Mouse (Mus musculus) hindbrain, embryonic 11.5 days (tissue): Measurements from ENCODE around the gene Cmtm3. TPM values are rescaled to one million over a fixed set of nuclear protein-coding genes. Genes with fewer than 3 reads are reported as not detected.
"Not testable (repeated sequence)": the region's sequence is repeated elsewhere in the genome, so short reads cannot be mapped to it uniquely, and the experiment has no call there.

Source experiments
- ATAC-seq: fragments of 200-750 bp; cut with Nextera tagmentation; 2 replicates; pipeline ENCODE4 v1.8.0; 2017; ENCODE audit warnings: mild to moderate bottlenecking, moderate TSS enrichment, moderate library complexity; ENCODE audit not compliant: low FRiP score
- DNase-seq: peaks from one replicate; pipeline ENCODE4 v3.0.0-alpha.2; 2015; ENCODE audit warnings: low spot score
- H3K27ac ChIP-seq: fragments of 300-500 bp; sonication (generic); 2 replicates; pipeline ENCODE4 v1.5.1; 2014; ENCODE audit warnings: mild to moderate bottlenecking, low read depth, low read length
- H3K27me3 ChIP-seq: fragments of 300-500 bp; sonication (generic); 2 replicates; pipeline ENCODE4 v1.6.1; 2014; ENCODE audit warnings: mild to moderate bottlenecking, low read length, moderate library complexity, mixed read lengths; ENCODE audit not compliant: control insufficient read depth, insufficient read depth
- H3K36me3 ChIP-seq: fragments of 300-500 bp; sonication (generic); 2 replicates; pipeline ENCODE4 v1.6.1; 2014; ENCODE audit warnings: mild to moderate bottlenecking, low read length, moderate library complexity, mixed read lengths; ENCODE audit not compliant: control insufficient read depth, insufficient read depth
- H3K4me1 ChIP-seq: fragments of 300-500 bp; sonication (generic); replicated peaks from 2 replicates; pipeline ENCODE4 v1.6.1; 2014; ENCODE audit warnings: low read length, mixed read lengths; ENCODE audit not compliant: control insufficient read depth, insufficient read depth
- H3K4me2 ChIP-seq: fragments of 300-500 bp; sonication (generic); replicated peaks from 2 replicates; pipeline ENCODE4 v1.6.1; 2014; ENCODE audit warnings: mild to moderate bottlenecking, low read depth, low read length
- H3K4me3 ChIP-seq: fragments of 300-500 bp; sonication (generic); 2 replicates; pipeline ENCODE4 v1.5.1; 2014; ENCODE audit warnings: low read depth, low read length
- H3K9ac ChIP-seq: fragments of 300-500 bp; sonication (generic); 2 replicates; pipeline ENCODE4 v1.6.1; 2014; ENCODE audit warnings: low read depth, low read length
- H3K9me3 ChIP-seq: fragments of 300-500 bp; sonication (generic); 2 replicates; pipeline ENCODE4 v1.6.1; 2016; ENCODE audit warnings: low read length; ENCODE audit not compliant: control insufficient read depth
- WGBS: fragments of 180-500 bp; shearing (Covaris S2); extraction: QIAGEN DNeasy Blood & Tissue Kit; methylation state at CpG from one replicate; pipeline ENCODE4 v1.1.7; 2014; 5-methylcytosine and 5-hydroxymethylcytosine counted together
- polyA plus RNA-seq: library from polyadenylated mRNA; unstranded; fragments of >200 nt; fragmentation: Nextera tagmentation; extraction: Ambion mirVana; gene quantifications from 2 replicates; pipeline ENCODE4 v1.2.1, GENCODE M21; 2014

Gene Cmtm3
- polyA plus RNA-seq, 1 experiment from 2014 or later = 87.5 TPM

DNA sequence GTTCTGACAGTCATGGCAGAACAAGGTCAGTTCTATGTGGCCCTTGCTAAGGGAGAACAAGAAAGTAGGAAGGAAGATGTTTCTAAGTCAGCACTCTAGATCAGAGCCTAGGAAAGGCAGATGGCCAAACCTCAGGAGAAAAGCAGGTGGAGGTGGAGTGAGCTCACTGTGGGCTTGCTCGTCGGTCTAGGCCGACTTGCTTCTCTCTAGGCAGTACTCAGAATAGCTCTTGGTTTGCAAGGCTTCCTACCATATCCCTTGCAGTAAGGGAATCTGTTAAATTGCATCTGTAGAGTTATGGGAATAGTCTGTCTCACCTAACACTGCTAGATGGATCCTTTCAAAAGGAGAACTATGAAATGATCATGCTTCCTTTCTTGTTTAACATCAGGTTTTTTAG, 27.2 kb upstream of the Cmtm3 start:
- H3K4me2 ChIP-seq, H3K27ac ChIP-seq, DNase-seq, H3K9ac ChIP-seq, ATAC-seq, H3K27me3 ChIP-seq, H3K36me3 ChIP-seq, H3K4me1 ChIP-seq, H3K9me3 ChIP-seq, H3K4me3 ChIP-seq: not testable (repeated sequence)
- 93% methylated on average over 3 of the region's 3 CpGs for WGBS

DNA sequence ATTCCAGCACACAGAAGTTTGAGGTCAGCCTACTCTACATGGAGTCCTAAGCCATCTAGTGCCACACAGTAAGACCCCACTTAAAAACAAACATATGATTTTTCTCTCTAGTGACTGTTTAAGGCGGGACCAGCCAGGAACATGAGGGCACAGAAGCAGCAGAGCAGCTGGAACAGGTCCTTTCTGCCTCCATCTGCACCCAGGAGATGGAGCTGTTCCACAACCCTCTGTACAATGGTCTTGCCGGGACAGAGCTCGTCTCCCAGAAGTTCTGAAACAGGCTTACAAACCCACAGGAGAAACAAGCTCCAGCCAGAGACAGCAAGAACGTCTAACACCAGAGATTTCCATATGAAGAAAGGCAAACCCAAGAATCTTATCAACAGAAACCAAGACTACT, 25.9 kb upstream of the Cmtm3 start:
- ATAC-seq = no peak
- Histone ChIP-seq H3K9me3 (no peaks in the 10 kb centered on the region), H3K36me3 (no peaks in the 10 kb centered on the region)

DNA sequence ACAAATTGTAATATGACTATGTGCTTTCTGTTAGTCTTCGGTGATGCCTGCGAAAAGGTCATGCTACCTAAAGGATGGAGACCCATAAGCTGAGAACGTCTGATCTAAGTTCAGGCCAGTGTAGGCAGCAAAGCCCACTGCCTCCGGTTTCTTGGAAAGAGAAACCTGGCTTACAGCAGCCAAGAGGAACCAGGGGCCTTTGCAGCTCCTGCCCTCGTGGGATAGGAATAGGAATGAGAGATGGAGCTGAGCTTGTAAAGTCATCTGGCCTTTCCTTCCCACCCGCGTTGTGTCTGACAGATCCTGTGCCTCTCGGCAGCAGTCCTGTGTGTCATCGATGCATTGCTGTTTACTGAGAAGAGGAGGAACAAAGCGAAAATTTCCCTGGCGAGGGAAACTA, 17.9 kb upstream of the Cmtm3 start, which contains the start of gene Gm11020:
Gene Gm11020, plus strand, starts transcription at position 301 of the 400 bp plus-strand sequence.
- not testable (repeated sequence) for H3K9ac ChIP-seq, H3K4me2 ChIP-seq, H3K9me3 ChIP-seq, ATAC-seq, H3K27ac ChIP-seq, H3K27me3 ChIP-seq, H3K4me3 ChIP-seq, DNase-seq, H3K4me1 ChIP-seq, H3K36me3 ChIP-seq
- WGBS = 84% methylated on average over 8 of the region's 11 CpGs

More for the DNA sequence above, 25.9 kb upstream of the Cmtm3 start:
- Histone ChIP-seq H3K27me3 (no peaks in the 10 kb centered on the region), H3K4me3 (no peak overlapping the region), H3K4me2 (no peak overlapping the region), H3K4me1 (no peaks in the 10 kb centered on the region), H3K27ac (no peak overlapping the region), H3K9ac (no peak overlapping the region)
- 81% methylated on average over 4 of the region's 4 CpGs for WGBS
- DNase-seq = no peak

GRCm38 (mm10) chr8:104321930-104322329, 17.3 kb upstream of the Cmtm3 start, which contains the start of gene Cmtm2b:
Cmtm2b (plus strand) TSS chr8:104322230.
- WGBS = 90% methylated on average over 12 of the region's 12 CpGs
- H3K4me3 ChIP-seq, DNase-seq, H3K27ac ChIP-seq, H3K9me3 ChIP-seq, H3K9ac ChIP-seq, H3K27me3 ChIP-seq, H3K4me1 ChIP-seq, H3K36me3 ChIP-seq, ATAC-seq, H3K4me2 ChIP-seq: not testable (repeated sequence)

GRCm38 (mm10) chr8:104332665-104333631, 6.3 kb upstream of the Cmtm3 start:
- WGBS = 84% methylated on average over 5 of the region's 5 CpGs
- no peak overlapping the region for H3K4me2 ChIP-seq
- H3K36me3 ChIP-seq = no peaks in the 10 kb centered on the region
- H3K9ac ChIP-seq = no peak overlapping the region
- H3K4me1 ChIP-seq = no peaks in the 10 kb centered on the region
- DNase-seq (no peak), ATAC-seq (no peak)
- H3K9me3 ChIP-seq = no peaks in the 10 kb centered on the region
- H3K27me3 ChIP-seq = no peaks in the 10 kb centered on the region
- no peak overlapping the region for H3K27ac ChIP-seq
- no peak overlapping the region for H3K4me3 ChIP-seq

- WGBS = 74% methylated on average over 5 of the region's 5 CpGs
- Histone ChIP-seq H3K27ac (no peak overlapping the region), H3K9me3 (no peaks in the 10 kb centered on the region), H3K4me1 (no peaks in the 10 kb centered on the region), H3K36me3 (no peaks in the 10 kb centered on the region), H3K4me3 (no peak overlapping the region), H3K27me3 (no peaks in the 10 kb centered on the region), H3K4me2 (no peak overlapping the region), H3K9ac (no peak overlapping the region)
- DNase-seq (no peak), ATAC-seq (no peak)
These were observed 5.4 kb upstream of the Cmtm3 start for GRCm38 (mm10) chr8:104333786-104334185.

GRCm38 (mm10) chr8:104334196-104334595, 5.0 kb upstream of the Cmtm3 start:
- no peak overlapping the region for H3K27ac ChIP-seq
- H3K36me3 ChIP-seq = no peaks in the 10 kb centered on the region
- WGBS = 78% methylated on average over 1 of the region's 1 CpGs
- no peak overlapping the region for H3K9ac ChIP-seq
- no peak for DNase-seq
- no peaks in the 10 kb centered on the region for H3K9me3 ChIP-seq
- no peak overlapping the region for H3K4me2 ChIP-seq
- ATAC-seq = no peak
- no peak overlapping the region for H3K4me3 ChIP-seq
- no peaks in the 10 kb centered on the region for H3K27me3 ChIP-seq
- no peaks in the 10 kb centered on the region for H3K4me1 ChIP-seq

GRCm38 (mm10) chr8:104336806-104337205, 2.4 kb upstream of the Cmtm3 start:
- Histone ChIP-seq H3K4me1 (no peaks in the 10 kb centered on the region), H3K27ac (no peak overlapping the region), H3K9ac (no peak overlapping the region), H3K9me3 (no peaks in the 10 kb centered on the region), H3K4me2 (no peak overlapping the region), H3K27me3 (no peaks in the 10 kb centered on the region), H3K4me3 (no peak overlapping the region), H3K36me3 (no peaks in the 10 kb centered on the region)
- ATAC-seq (no peak), DNase-seq (no peak)
- WGBS = 97% methylated on average over 1 of the region's 1 CpGs

- no peaks in the 10 kb centered on the region for H3K36me3 ChIP-seq
- H3K4me1 ChIP-seq = no peaks in the 10 kb centered on the region
- ATAC-seq (no peak), DNase-seq (no peak)
- H3K27me3 ChIP-seq = no peaks in the 10 kb centered on the region
- no peak overlapping the region for H3K4me3 ChIP-seq
- 47% methylated on average over 3 of the region's 3 CpGs for WGBS
- no peak overlapping the region for H3K27ac ChIP-seq
- H3K4me2 ChIP-seq = no peak overlapping the region
- H3K9ac ChIP-seq = no peak overlapping the region
- no peaks in the 10 kb centered on the region for H3K9me3 ChIP-seq
These were observed 1.3 kb upstream of the Cmtm3 start for GRCm38 (mm10) chr8:104337890-104338289.
